Mouse (Mus musculus): ENCODE measurements around the gene Oser1. TPM values are rescaled to one million over a fixed set of nuclear protein-coding genes. Genes with fewer than 3 reads are reported as not detected.

Oser1 gene
- total and polyA plus RNA-seq, 2 experiments from 2014 or later = 22.9 to 59.6 TPM

- H3K4me1 ChIP-seq (ENCODE audit: insufficient read depth, low read length) = no peaks in the 10 kb centered on the region
- H3K4me2 ChIP-seq (ENCODE audit: low read depth, low read length) = no peak overlapping the region
- no peak overlapping the region for H3K9ac ChIP-seq (replicated peaks; ENCODE audit: low read length)
- no peaks in the 10 kb centered on the region for H3K27me3 ChIP-seq (ENCODE audit: insufficient read depth, low read length)
- H3K4me3 ChIP-seq (ENCODE audit: low read length) = no peak overlapping the region
- no peak for ATAC-seq
- no peak for DNase-seq (ENCODE audit: low spot score)
- H3K9me3 ChIP-seq (ENCODE audit: low read length) = no peaks in the 10 kb centered on the region
- H3K27ac ChIP-seq = no peak overlapping the region
- H3K36me3 ChIP-seq (ENCODE audit: insufficient read depth, low read length) = no peaks in the 10 kb centered on the region
- TF ChIP-seq CTCF (IDR thresholded peaks at IDR 0.05; ENCODE audit: low read depth) = no peak
- 74% methylated on average over 18 of the region's 18 CpGs for WGBS
Measured at GRCm38 (mm10) chr2:163364785-163365541, 59.5 kb downstream of the Oser1 start.

- no peak for TF ChIP-seq CTCF (IDR thresholded peaks at IDR 0.05; ENCODE audit: low read depth)
- Histone ChIP-seq H3K9ac (replicated peaks; ENCODE audit: low read length) (no peak overlapping the region), H3K9me3 (ENCODE audit: low read length) (no peaks in the 10 kb centered on the region), H3K27ac (no peak overlapping the region), H3K27me3 (ENCODE audit: insufficient read depth, low read length) (no peaks in the 10 kb centered on the region), H3K4me3 (ENCODE audit: low read length) (no peak overlapping the region), H3K36me3 (ENCODE audit: insufficient read depth, low read length) (no peaks in the 10 kb centered on the region), H3K4me2 (ENCODE audit: low read depth, low read length) (no peak overlapping the region), H3K4me1 (ENCODE audit: insufficient read depth, low read length) (no peaks in the 10 kb centered on the region)
- ATAC-seq (no peak), DNase-seq (ENCODE audit: low spot score) (no peak)
- 76% methylated on average over 12 of the region's 12 CpGs for WGBS
Measured at GRCm38 (mm10) chr2:163362940-163363921, 61.3 kb downstream of the Oser1 start.

GRCm38 (mm10) chr2:163360858-163361623 lies 63.5 kb downstream of the Oser1 start:
- Histone ChIP-seq H3K36me3 (ENCODE audit: insufficient read depth, low read length) (no peaks in the 10 kb centered on the region), H3K9me3 (ENCODE audit: low read length) (no peaks in the 10 kb centered on the region), H3K4me3 (ENCODE audit: low read length) (no peak overlapping the region), H3K4me2 (ENCODE audit: low read depth, low read length) (no peak overlapping the region), H3K27me3 (ENCODE audit: insufficient read depth, low read length) (no peaks in the 10 kb centered on the region), H3K27ac (no peak overlapping the region), H3K9ac (replicated peaks; ENCODE audit: low read length) (no peak overlapping the region), H3K4me1 (ENCODE audit: insufficient read depth, low read length) (no peaks in the 10 kb centered on the region)
- ATAC-seq (no peak), DNase-seq (ENCODE audit: low spot score) (no peak)
- TF ChIP-seq CTCF (IDR thresholded peaks at IDR 0.05; ENCODE audit: low read depth) = no peak
- 81% methylated on average over 16 of the region's 16 CpGs for WGBS

- no peak for DNase-seq (ENCODE audit: low spot score)
- no peaks in the 10 kb centered on the region for H3K9me3 ChIP-seq (ENCODE audit: low read length)
- no peaks in the 10 kb centered on the region for H3K27me3 ChIP-seq (ENCODE audit: insufficient read depth, low read length)
- no peak for ATAC-seq
- no peak overlapping the region for H3K4me3 ChIP-seq (ENCODE audit: low read length)
- TF ChIP-seq CTCF (IDR thresholded peaks at IDR 0.05; ENCODE audit: low read depth) = no peak
- H3K9ac ChIP-seq (replicated peaks; ENCODE audit: low read length) = no peak overlapping the region
- H3K4me1 ChIP-seq (ENCODE audit: insufficient read depth, low read length) = no peaks in the 10 kb centered on the region
- H3K27ac ChIP-seq = no peak overlapping the region
- no peaks in the 10 kb centered on the region for H3K36me3 ChIP-seq (ENCODE audit: insufficient read depth, low read length)
- 78% methylated on average over 2 of the region's 2 CpGs for WGBS
- H3K4me2 ChIP-seq (ENCODE audit: low read depth, low read length) = no peak overlapping the region
Measured at GRCm38 (mm10) chr2:163359253-163359652, 65.2 kb downstream of the Oser1 start.

- no peaks in the 10 kb centered on the region for H3K27me3 ChIP-seq (ENCODE audit: insufficient read depth, low read length)
- no peak overlapping the region for H3K27ac ChIP-seq
- H3K4me3 ChIP-seq (ENCODE audit: low read length) = no peak overlapping the region
- no peak overlapping the region for H3K4me2 ChIP-seq (ENCODE audit: low read depth, low read length)
- DNase-seq (ENCODE audit: low spot score) (no peak), ATAC-seq (no peak)
- H3K9ac ChIP-seq (replicated peaks; ENCODE audit: low read length) = no peak overlapping the region
- TF ChIP-seq CTCF (IDR thresholded peaks at IDR 0.05; ENCODE audit: low read depth) = no peak
- WGBS = 83% methylated on average over 5 of the region's 5 CpGs
- no peaks in the 10 kb centered on the region for H3K36me3 ChIP-seq (ENCODE audit: insufficient read depth, low read length)
- no peaks in the 10 kb centered on the region for H3K4me1 ChIP-seq (ENCODE audit: insufficient read depth, low read length)
- no peaks in the 10 kb centered on the region for H3K9me3 ChIP-seq (ENCODE audit: low read length)
Measured at GRCm38 (mm10) chr2:163358662-163359061, 65.8 kb downstream of the Oser1 start.

- no peak for ATAC-seq
- no peak for TF ChIP-seq CTCF (IDR thresholded peaks at IDR 0.05; ENCODE audit: low read depth)
- H3K9ac ChIP-seq (replicated peaks; ENCODE audit: low read length) = no peak overlapping the region
- no peaks in the 10 kb centered on the region for H3K4me1 ChIP-seq (ENCODE audit: insufficient read depth, low read length)
- no peak overlapping the region for H3K4me2 ChIP-seq (ENCODE audit: low read depth, low read length)
- H3K27ac ChIP-seq = no peak overlapping the region
- DNase-seq (ENCODE audit: low spot score) = no peak
- no peaks in the 10 kb centered on the region for H3K36me3 ChIP-seq (ENCODE audit: insufficient read depth, low read length)
- 84% methylated on average over 12 of the region's 12 CpGs for WGBS
- no peak overlapping the region for H3K4me3 ChIP-seq (ENCODE audit: low read length)
- no peaks in the 10 kb centered on the region for H3K9me3 ChIP-seq (ENCODE audit: low read length)
- H3K27me3 ChIP-seq (ENCODE audit: insufficient read depth, low read length) = no peaks in the 10 kb centered on the region
Measured at GRCm38 (mm10) chr2:163356113-163356840, 68.2 kb downstream of the Oser1 start.

Other genes starting within 250 kb of the Oser1 start
- gene Tox2, start 221.6 kb downstream of the Oser1 start, total RNA-seq (2014; rRNA removed) = 4.3 and 5.0 TPM in 2 replicates
- 15.2 and 19.1 TPM in 2 replicates for gene Tox2, start 221.6 kb downstream of the Oser1 start, polyA plus RNA-seq (2015; fragmentation: Nextera tagmentation; extraction: Ambion mirVana)
- 1.2 and 1.4 TPM in 2 replicates for gene Jph2, start 26.7 kb downstream of the Oser1 start, total RNA-seq (2014; rRNA removed)
- gene Jph2, start 26.7 kb downstream of the Oser1 start, polyA plus RNA-seq (2015; fragmentation: Nextera tagmentation; extraction: Ambion mirVana) = 0.83 and 0.88 TPM in 2 replicates
- 132 and 149 TPM in 2 replicates for gene Gdap1l1, start 13.8 kb upstream of the Oser1 start, total RNA-seq (2014; rRNA removed)
- 120 and 123 TPM in 2 replicates for gene Gdap1l1, start 13.8 kb upstream of the Oser1 start, polyA plus RNA-seq (2015; fragmentation: Nextera tagmentation; extraction: Ambion mirVana)
- 26.5 and 33.2 TPM in 2 replicates for gene Fitm2, start 47.9 kb upstream of the Oser1 start, total RNA-seq (2014; rRNA removed)
- gene Fitm2, start 47.9 kb upstream of the Oser1 start, polyA plus RNA-seq (2015; fragmentation: Nextera tagmentation; extraction: Ambion mirVana) = 14.9 and 15.1 TPM in 2 replicates
- 0.73 and 2.1 TPM in 2 replicates for gene R3hdml, start 67.6 kb upstream of the Oser1 start, total RNA-seq (2014; rRNA removed)
- gene R3hdml, start 67.6 kb upstream of the Oser1 start, polyA plus RNA-seq (2015; fragmentation: Nextera tagmentation; extraction: Ambion mirVana) = 1.0 TPM in 2 replicates
- gene Hnf4a, start 82.1 kb upstream of the Oser1 start, total RNA-seq (2014; rRNA removed) = 0.05 TPM in 1 of 2 replicates, not detected in the other
- not detected in 2 replicates for gene Hnf4a, start 82.1 kb upstream of the Oser1 start, polyA plus RNA-seq (2015; fragmentation: Nextera tagmentation; extraction: Ambion mirVana)
- 54.6 and 59.7 TPM in 2 replicates for gene Ttpal, start 177.6 kb upstream of the Oser1 start, total RNA-seq (2014; rRNA removed)
- 27.9 and 28.0 TPM in 2 replicates for gene Ttpal, start 177.6 kb upstream of the Oser1 start, polyA plus RNA-seq (2015; fragmentation: Nextera tagmentation; extraction: Ambion mirVana)
- 82.6 and 97.4 TPM in 2 replicates for gene Serinc3, start 220.4 kb upstream of the Oser1 start, total RNA-seq (2014; rRNA removed)
- gene Serinc3, start 220.4 kb upstream of the Oser1 start, polyA plus RNA-seq (2015; fragmentation: Nextera tagmentation; extraction: Ambion mirVana) = 35.9 and 36.5 TPM in 2 replicates
- 70.8 and 95.2 TPM in 2 replicates for gene Pkig, start 233.7 kb upstream of the Oser1 start, total RNA-seq (2014; rRNA removed)
- gene Pkig, start 233.7 kb upstream of the Oser1 start, polyA plus RNA-seq (2015; fragmentation: Nextera tagmentation; extraction: Ambion mirVana) = 136 and 141 TPM in 2 replicates